Mouse (Mus musculus) olfactory bulb, adult 2 months (tissue): ENCODE measurements around the gene Tuba3a. TPM values are rescaled to one million over a fixed set of nuclear protein-coding genes. Genes with fewer than 3 reads are reported as not detected.
"Not testable (repeated sequence)": the region's sequence is repeated elsewhere in the genome, so short reads cannot be mapped to it uniquely, and the experiment has no call there.

Experiments used
- H3K27ac ChIP-seq: fragments of 200-500 bp; 2 replicates; pipeline ENCODE4 v1.5.1; 2012; ENCODE audit warnings: low read depth, low read length; ENCODE audit not compliant: insufficient read depth
- H3K4me1 ChIP-seq: fragments of 200-500 bp; 2 replicates; pipeline ENCODE4 v1.6.1; 2012; ENCODE audit warnings: low read length; ENCODE audit not compliant: control insufficient read depth, insufficient read depth
- H3K4me3 ChIP-seq: fragments of 200-500 bp; 2 replicates; pipeline ENCODE4 v1.5.1; 2012; ENCODE audit warnings: mild to moderate bottlenecking, low read depth, low read length, moderate library complexity; ENCODE audit not compliant: insufficient read depth
- CTCF ChIP-seq: fragments of 200-500 bp; IDR thresholded peaks from 2 replicates; pipeline ENCODE4 v1.5.1; 2012; ENCODE audit warnings: low read depth, mild to moderate bottlenecking, low read length, moderate library complexity; ENCODE audit not compliant: insufficient read depth
- POLR2A ChIP-seq: fragments of 200-500 bp; IDR thresholded peaks from 2 replicates; pipeline ENCODE4 v1.6.1; 2012; ENCODE audit warnings: mild to moderate bottlenecking, low read depth, low read length, moderate library complexity; ENCODE audit not compliant: insufficient read depth
- WGBS: fragments of 180-500 bp; shearing (Covaris S2); methylation state at CpG from one replicate; pipeline ENCODE4 v1.1.7; 2018; 5-methylcytosine and 5-hydroxymethylcytosine counted together
- polyA plus RNA-seq: library from polyadenylated mRNA; stranded (reverse); fragments of >200 nt; gene quantifications from 2 replicates; pipeline ENCODE4 v1.2.4, GENCODE M21; 2012; ENCODE audit warnings: low replicate concordance; ENCODE audit not compliant: missing spikeins, insufficient read depth, insufficient read length

Gene Tuba3a
- polyA plus RNA-seq, 1 experiment, result not detected

DNA sequence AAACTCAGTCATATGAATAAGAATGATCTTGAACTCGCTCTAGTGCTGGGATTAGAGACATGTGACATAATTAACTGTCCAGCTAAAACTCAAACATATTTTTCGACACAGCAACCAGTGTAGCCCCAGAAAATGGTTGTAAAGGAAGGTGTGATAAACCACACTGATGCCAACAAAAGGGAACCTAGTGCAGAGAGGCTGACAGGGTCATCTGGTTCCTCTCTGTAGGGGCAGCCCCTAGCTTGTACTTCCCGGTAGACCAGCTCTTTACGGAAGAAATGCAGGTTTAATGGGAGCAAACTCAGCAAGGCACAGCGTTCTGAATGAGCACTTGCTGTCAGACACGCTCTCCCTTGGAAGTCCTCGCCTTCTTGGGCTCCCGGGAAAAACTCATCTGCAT, 6.1 kb downstream of the Tuba3a start:
- WGBS, result 64% methylated on average over 8 of the region's 8 CpGs
- Histone ChIP-seq H3K27ac (no peak overlapping the region), H3K4me3 (no peak overlapping the region), H3K4me1 (no peaks in the 10 kb centered on the region)
- no peak for TF ChIP-seq POLR2A
- TF ChIP-seq CTCF, result no peak

DNA sequence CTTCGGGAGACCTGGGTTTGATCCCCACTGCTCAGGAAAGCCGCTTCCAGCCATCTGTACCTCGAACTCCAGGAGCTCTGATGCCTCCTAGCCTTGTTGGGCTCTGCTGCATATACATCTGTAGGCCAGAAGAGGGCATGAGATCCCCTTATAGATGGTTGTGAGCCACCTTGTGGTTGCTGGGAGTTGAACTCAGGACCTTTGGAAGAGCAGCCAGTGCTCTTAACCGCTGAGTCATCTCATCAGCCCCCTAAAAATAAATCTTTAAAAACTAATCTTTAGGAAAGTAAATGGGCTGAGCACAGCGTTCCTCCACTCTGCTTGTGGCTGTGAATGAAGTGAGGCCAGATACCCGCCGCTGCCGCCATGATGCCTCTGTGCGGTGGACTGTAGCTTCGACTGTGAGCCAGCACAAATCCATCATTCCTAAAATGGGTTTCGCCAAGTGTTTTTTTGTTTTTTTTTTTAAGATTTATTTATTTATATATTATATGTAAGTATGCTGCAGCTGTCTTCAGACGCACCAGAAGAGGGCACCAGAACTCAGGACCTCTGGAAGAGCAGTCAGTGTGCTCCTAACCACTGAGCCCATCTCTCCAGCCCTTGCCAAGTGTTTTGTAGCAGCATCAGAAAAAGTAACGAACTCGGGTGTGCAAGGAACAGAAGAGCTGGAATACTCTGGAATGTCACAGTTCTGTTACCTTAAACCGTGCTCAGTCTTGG, 10.8 kb downstream of the Tuba3a start:
- no peak for TF ChIP-seq POLR2A
- peak; percentile 11; the same call in 1 of the 2 replicates for TF ChIP-seq CTCF
- Histone ChIP-seq H3K4me3 (no peak overlapping the region), H3K27ac (no peak overlapping the region), H3K4me1 (peaks cover 6% of the 10 kb centered on the region)
- 51% methylated on average over 15 of the region's 15 CpGs for WGBS

DNA sequence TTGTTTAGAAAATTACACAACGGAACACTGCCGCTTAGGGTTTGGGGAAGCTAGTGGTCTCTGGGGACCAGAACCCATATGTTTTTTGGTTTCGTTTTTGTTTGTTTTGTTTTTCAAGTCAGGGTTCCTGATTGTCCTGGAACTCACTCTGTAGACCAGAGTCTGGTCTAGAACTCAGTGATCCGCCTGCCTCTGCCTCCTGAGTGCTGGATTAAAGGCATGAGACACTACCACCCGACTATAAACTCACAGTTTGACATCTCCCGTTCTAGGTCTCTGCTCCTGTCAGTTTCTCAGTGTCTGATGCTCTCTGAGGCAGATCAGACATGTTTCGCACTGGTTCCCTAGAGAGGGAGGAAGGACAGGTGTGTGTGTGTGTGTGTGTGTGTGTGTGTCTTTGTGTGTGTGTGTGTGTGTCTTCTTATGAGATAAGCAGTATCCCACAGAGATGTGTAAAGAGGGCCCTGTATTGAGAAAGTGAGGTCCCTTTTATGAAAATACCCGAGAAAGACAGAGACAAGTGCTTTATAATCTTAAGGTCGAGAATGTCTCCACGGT, 13.5 kb downstream of the Tuba3a start:
- 78% methylated on average over 10 of the region's 10 CpGs for WGBS
- H3K4me3 ChIP-seq, result no peak overlapping the region
- TF ChIP-seq CTCF (no peak), POLR2A (no peak)
- H3K27ac ChIP-seq, result no peak overlapping the region
- peaks cover 6% of the 10 kb centered on the region for H3K4me1 ChIP-seq

DNA sequence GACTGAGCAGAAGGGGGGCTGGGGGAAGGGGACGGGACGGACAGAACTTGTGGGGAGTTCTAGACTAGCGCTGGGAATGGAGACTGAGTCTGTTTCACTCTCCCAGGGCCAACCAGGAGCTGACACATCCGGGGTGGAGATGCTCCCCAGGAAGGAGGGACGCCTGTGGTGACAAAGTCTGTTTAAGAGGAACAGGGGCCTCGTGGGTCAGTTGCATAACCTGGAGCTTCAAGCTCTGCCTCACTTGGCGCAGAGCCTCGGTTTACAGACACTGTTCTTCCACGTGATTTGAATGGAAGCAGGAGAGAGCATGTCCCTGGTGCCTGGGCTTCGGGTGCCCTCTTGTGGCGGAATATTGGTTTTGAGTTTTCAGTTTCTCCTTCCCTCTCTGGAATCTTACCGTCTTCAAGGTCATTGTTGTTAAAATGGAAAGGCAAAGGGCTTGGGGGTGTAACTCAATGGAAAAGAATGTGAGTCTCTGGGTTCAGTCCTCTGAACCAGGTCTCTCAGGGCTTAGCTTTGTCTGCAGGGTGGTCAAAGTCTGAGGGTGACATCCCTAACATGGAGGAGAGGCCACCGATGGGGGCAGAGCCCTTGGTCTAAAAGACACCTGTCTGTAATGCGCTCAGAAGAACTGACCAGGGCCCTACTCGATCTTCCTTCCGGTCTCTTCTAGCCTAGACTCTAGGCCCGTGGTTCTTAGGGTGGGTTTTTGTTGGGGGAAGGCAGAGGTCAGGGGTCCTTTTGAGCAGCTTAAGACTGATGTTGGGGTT, 14.2 kb downstream of the Tuba3a start:
- WGBS, result 17% methylated on average over 17 of the region's 17 CpGs
- H3K4me3 ChIP-seq, result peak overlapping the region; percentile 16
- no peak overlapping the region for H3K27ac ChIP-seq
- TF ChIP-seq POLR2A (no peak), CTCF (no peak; the same call in 1 of the 2 replicates)
- peaks cover 6% of the 10 kb centered on the region for H3K4me1 ChIP-seq

DNA sequence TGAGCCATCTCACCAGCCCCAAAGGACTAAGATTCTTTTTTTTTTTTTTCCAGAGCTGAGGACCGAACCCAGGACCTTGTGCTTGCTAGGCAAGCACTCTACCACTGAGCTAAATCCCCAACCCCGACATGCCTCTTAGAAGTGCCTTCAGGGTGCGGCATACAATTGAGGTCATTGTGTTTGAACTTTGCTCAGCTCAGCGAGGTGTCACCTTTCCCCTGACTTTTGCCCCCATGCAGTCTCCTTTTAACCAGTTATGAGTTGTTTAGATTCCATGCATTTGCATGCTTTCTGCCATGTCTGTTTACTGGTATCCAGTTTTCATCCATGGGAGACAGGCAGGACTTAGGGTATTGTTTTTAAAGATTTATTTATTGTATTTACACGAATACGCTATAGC, 17.0 kb downstream of the Tuba3a start:
- no peak overlapping the region for H3K27ac ChIP-seq
- TF ChIP-seq POLR2A, result no peak
- no peak for TF ChIP-seq CTCF
- no peak overlapping the region for H3K4me3 ChIP-seq
- 53% methylated on average over 6 of the region's 6 CpGs for WGBS
- H3K4me1 ChIP-seq, result peaks cover 9% of the 10 kb centered on the region

DNA sequence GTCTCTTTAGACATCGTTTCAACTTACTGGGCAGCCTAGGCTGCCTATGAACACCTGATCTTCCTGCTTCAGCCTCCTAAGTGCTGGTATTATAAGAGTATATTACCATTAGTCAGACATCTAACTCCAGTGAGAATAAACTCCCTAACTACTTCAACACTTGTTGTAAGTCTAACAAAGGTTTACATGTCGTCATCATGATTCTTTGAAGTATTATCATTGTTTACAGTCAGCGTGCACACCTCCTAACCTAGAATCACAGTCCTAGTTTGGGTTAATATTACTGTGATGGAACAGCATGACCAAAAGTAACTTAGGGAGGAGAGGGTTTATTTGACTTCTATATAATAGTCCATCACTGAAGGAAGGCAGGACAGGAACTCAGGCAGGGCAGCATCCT, 18.4 kb downstream of the Tuba3a start:
- Histone ChIP-seq H3K4me1 (peaks cover 9% of the 10 kb centered on the region), H3K4me3 (no peak overlapping the region), H3K27ac (no peak overlapping the region)
- TF ChIP-seq POLR2A (no peak), CTCF (no peak)
- WGBS, result 79% methylated on average over 3 of the region's 3 CpGs

DNA sequence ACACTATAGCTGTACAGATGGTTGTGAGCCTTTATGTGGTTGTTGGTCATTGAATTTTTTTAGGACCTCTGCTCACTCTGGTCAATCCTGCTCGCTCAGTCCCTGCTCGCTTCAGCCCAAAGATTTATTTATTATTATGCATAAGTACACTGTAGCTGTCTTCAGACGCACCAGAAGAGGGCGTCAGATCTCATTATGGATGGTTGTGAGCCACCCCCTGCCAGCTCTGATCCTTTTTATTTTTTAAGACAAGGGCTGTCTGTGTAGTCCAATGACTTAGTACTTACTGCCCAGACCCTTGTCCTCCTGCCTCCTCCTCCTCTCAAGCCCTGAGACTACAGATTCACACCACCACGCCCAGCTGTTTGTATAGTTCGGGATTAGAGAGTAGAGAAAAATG, 19.2 kb downstream of the Tuba3a start:
- 52% methylated on average over 6 of the region's 6 CpGs for WGBS

DNA sequence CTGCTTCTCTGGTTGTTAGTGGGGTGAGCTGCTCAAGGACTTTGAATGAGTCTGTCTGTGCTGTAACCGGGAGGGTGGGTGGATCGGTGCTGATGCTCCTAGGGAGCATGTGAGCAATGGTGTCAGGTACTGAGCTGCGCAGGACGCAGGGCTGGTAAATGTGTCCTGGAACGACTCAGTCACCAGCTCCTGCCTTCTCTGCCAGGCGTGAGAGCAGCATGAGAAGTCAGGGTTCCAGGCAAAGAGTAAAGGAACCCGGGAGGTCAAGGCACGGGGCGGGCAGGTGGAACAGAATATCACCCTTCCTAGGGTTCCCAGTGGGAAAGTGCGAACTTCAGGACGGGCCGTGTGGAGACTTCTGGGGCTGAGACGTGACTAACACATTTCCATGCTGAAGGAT, 19.8 kb downstream of the Tuba3a start:
- no peak overlapping the region for H3K27ac ChIP-seq
- peaks cover 3% of the 10 kb centered on the region; the same call in 1 of the 2 replicates for H3K4me1 ChIP-seq
- WGBS, result 77% methylated on average over 13 of the region's 13 CpGs
- H3K4me3 ChIP-seq, result no peak overlapping the region
- TF ChIP-seq CTCF, result no peak
- no peak for TF ChIP-seq POLR2A

More for the DNA sequence above, 19.2 kb downstream of the Tuba3a start:
- H3K27ac ChIP-seq, H3K4me1 ChIP-seq, H3K4me3 ChIP-seq: not testable (repeated sequence)

DNA sequence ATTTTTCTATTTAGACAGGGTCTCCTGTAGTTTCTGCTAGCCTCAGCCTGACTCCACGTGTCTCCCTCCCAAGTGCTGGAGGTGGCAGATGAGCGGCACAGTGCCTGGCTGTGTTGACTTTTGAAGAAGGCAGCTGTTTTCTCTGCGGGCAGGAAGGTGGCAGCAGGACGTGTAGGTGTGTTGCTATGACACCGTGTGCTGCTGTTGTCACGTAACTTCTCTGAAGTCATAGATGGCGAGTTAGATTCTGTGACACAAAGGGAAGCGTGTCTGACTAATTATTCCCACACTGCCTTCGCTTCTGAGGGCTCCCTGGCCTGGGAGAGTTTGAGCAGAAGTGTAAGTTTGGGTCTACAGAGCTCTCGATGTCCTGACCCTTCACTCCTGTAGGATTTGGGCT, 20.6 kb downstream of the Tuba3a start:
- TF ChIP-seq CTCF, result no peak
- TF ChIP-seq POLR2A, result no peak
- H3K4me3 ChIP-seq, result no peak overlapping the region
- no peak overlapping the region for H3K27ac ChIP-seq
- 43% methylated on average over 10 of the region's 10 CpGs for WGBS
- peaks cover 3% of the 10 kb centered on the region; the same call in 1 of the 2 replicates for H3K4me1 ChIP-seq
